Mouse (Mus musculus): ENCODE measurements around the gene Cdkl5.
A peak's percentile ranks its signal among the peaks of the same experiment; 100 is the strongest.

Gene Cdkl5

GRCm38 (mm10) chrX:160919022-160919637, 75.4 kb downstream of the Cdkl5 start:
- peak; percentile 71 for DNase-seq (ENCODE audit: extremely low read depth, low read depth)

- no peak for DNase-seq (ENCODE audit: extremely low read depth, low read depth)
These were observed 87.6 kb downstream of the Cdkl5 start, which contains the start of gene Gja6 for GRCm38 (mm10) chrX:160906952-160907351. TSS of gene Gja6 (minus strand) at chrX:160907052.

GRCm38 (mm10) chrX:160906477-160906876, 88.0 kb downstream of the Cdkl5 start:
- DNase-seq (ENCODE audit: extremely low read depth, low read depth): no peak

GRCm38 (mm10) chrX:160905913-160906312, 88.6 kb downstream of the Cdkl5 start:
- DNase-seq (ENCODE audit: extremely low read depth, low read depth): peak; percentile 35

DNA sequence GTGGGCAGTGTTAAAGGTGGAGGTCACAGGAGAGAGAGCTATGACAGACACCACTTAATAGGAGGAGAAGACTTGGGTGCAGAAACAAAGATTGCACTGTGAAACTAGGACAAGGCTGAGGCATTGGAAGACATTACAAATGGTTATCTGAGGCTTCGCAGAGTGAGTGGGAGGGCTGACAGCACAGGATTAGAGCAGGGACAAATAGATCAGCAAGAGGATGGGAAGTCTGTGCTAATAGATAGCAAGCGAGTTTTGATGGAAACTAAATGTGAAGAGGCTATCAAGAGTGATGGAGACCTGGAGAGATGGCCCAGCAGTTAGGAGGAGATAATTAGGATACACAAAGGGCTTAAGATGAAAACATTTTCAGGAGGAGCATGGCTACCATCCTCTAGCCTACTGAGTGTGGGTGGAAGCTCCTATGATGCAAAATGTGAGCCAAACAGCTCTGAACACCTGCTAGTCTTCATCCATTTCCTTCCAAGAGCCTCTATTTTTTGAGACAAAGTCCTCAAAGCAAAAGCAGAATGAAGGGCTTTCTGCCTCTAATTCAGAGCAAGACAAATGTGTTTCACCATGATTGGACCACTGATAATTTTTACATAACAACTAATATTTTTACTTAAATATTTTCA, 89.3 kb downstream of the Cdkl5 start:
- DNase-seq (ENCODE audit: extremely low read depth, low read depth): peak; percentile 67

DNA sequence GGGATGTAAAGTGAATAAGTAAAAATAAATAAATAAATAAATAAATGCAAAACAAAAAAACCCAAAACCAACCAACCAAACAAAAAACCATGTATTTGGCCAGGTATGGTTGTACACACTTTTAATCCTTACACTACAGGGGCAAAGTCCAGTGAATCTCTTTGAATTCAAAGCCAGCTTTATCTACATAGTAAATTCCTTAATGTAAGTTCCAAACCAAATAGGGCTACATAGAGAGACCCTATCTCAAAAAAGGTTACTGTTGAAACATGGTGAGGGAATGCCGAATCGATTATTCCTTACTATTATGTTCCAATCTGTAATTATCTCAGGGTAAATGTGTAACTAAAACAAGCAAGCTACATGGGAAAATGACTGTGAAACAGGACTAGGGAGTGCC, 93.4 kb downstream of the Cdkl5 start:
- no peak for DNase-seq (ENCODE audit: extremely low read depth, low read depth)

- DNase-seq (ENCODE audit: extremely low read depth, low read depth): no peak
These were observed 102.4 kb downstream of the Cdkl5 start for GRCm38 (mm10) chrX:160892077-160892476.

- no peak for DNase-seq (ENCODE audit: extremely low read depth, low read depth)
These were observed 108.2 kb downstream of the Cdkl5 start for GRCm38 (mm10) chrX:160886301-160886700.

- no peak for DNase-seq (ENCODE audit: extremely low read depth, low read depth)
These were observed 127.9 kb downstream of the Cdkl5 start for GRCm38 (mm10) chrX:160866576-160866975.

GRCm38 (mm10) chrX:160865022-160865421, 129.5 kb downstream of the Cdkl5 start:
- no peak for DNase-seq (ENCODE audit: extremely low read depth, low read depth)

GRCm38 (mm10) chrX:160863689-160864383, 130.7 kb downstream of the Cdkl5 start:
- DNase-seq (ENCODE audit: extremely low read depth, low read depth): no peak

DNA sequence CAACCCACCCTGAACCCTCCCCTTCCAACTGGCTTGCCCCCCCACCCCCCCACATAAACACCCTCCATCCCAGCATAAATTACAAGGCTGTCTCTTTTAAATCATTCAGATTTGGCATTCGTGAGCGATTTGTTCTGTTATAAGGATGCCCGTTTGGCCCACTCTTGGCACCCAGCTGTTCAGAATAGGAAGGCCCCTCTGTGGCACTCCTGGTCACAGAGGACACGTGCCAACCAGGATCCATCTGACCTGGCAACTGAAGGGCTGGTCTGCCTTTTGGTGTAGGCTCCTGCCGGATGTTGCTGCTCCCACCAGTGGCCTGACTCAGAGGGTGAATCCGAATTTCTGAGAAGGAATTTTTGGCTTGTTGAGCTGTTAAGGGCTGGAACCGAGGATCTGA, 186.3 kb downstream of the Cdkl5 start:
- DNase-seq (ENCODE audit: extremely low read depth, low read depth): no peak

GRCm38 (mm10) chrX:160804409-160805150, 189.9 kb downstream of the Cdkl5 start:
- DNase-seq (ENCODE audit: extremely low read depth, low read depth): no peak

GRCm38 (mm10) chrX:160794920-160795319, 199.6 kb downstream of the Cdkl5 start:
- DNase-seq (ENCODE audit: extremely low read depth, low read depth): no peak

GRCm38 (mm10) chrX:160782276-160782675, 212.2 kb downstream of the Cdkl5 start:
- DNase-seq (ENCODE audit: extremely low read depth, low read depth): no peak

DNA sequence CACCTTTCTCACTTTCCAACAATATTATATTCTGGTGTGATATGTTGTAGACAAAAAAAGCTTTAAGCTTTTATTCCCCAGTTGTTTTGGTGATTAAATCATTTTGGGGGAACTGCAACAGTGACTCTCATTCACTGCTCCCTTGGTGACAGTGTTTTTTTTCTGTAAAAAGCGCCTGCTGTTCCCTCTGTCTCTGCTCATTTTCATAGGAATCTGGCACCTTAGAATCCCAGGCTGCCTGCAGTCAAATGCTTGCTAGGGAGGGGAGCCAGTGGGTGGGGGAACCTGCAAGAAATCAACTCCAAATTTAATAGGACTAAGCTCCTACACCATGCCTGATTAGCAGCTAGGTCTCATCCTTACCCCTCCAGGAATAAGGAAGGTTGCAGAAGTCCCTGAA, 221.5 kb downstream of the Cdkl5 start:
- no peak for DNase-seq (ENCODE audit: extremely low read depth, low read depth)

GRCm38 (mm10) chrX:160769622-160770021, 224.9 kb downstream of the Cdkl5 start:
- peak; percentile 18 for DNase-seq (ENCODE audit: extremely low read depth, low read depth)

DNA sequence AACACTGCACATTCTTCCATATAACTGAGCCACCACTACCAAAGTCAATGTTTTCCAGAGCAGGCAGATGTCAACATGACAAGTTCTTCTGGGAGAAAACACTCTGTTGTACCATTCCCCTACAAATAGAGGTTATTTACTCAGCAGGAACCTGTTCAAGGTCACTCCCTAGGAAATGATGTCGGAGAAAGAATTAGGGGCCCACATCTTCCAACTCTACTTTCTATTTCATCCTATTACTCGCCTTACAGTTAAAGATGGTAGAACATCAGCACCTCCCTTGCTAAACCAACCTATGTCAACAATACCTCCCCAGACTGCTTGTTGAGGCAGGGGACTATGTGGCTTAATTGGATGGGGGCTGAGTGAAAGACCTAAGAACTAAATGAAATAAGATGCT, 226.8 kb downstream of the Cdkl5 start, which contains the start of gene Rs1:
Gene Rs1 (plus strand): TSS at position 301 of the 400 bp plus-strand sequence.
- no peak for DNase-seq (ENCODE audit: extremely low read depth, low read depth)

DNA sequence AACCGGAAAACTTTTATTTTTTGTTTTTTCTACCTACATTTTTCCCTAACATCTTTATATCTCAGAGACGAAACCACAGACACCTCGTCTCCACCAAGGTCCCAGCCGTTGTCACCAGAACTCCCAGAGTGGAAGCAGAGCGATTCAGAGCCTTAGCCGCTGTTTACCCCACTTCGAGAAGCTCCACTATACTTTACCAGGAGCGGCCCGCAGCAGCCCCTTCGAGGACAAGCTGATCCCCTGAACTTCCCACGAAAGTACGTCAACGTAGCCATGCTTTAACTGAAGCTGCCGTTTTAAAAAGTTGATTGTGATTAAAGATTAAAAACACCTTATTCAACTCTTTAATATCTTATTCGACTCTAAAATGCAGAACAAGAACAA, 228.3 kb downstream of the Cdkl5 start:
- peak; percentile 69 for DNase-seq (ENCODE audit: extremely low read depth, low read depth)

DNA sequence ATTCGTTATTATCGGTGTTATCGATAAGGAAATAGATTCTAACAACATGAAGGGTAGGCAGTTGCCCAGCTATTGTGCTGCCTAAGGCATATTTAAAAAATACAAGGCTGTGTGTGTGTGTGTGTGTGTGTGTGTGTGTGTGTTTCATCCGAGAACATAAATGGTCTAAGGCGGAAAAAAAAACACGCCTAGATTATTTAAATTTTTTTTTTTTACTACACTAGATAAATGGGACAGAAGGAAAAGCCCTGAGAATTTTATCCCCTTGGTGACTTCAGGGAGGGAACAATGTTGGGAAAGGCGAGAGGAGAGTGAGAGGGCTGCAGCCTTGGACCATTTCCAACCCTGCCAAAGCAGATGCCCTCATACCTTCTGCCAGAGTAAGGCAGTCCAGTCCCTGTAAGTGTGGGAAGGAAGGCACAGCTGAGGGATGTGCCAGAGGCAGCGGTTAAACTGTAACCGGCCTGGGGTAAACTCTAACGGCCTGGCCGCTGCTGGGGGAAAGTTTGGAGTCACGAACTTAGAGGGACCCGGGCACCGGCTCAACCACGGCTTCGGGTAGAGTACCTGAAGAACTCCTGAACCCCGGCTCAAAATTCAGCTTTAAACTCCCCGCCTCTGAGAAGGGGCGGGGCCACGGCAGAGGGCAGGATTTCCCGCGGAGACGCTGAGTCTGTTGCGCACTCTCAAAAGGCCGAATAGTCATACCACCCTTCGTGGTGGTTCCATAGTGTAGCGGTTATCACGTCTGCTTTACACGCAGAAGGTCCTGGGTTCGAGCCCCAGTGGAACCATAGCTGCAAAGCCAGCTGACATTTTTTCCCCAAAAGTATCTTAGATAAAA, 228.9 kb downstream of the Cdkl5 start:
- DNase-seq (ENCODE audit: extremely low read depth, low read depth): peak; percentile 76

DNA sequence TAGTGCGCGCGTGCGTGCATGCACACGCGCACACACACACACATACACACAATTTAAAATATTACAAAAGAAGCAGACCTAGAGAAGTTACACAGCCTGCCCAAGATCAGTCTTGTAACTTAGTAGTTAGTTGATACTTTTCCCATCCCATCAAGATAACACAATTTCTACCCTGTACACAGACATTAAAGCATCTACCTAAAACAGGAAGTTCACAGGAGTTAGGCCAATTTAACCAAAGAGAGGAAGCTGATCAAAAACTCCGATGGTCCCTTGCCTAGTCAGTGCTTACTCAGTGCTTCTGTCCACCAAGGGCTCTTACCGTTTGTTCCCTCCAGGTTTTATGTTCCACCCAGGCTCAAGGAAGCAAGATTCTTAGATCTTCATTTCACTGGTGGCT, 243.7 kb downstream of the Cdkl5 start:
- DNase-seq (ENCODE audit: extremely low read depth, low read depth): peak; percentile 29

All from MEL-GATA-1-ER (cell line).